Mouse (Mus musculus) hindbrain, embryonic 12.5 days (tissue): Measurements from ENCODE around the gene Cd300ld3. TPM values are rescaled to one million over a fixed set of nuclear protein-coding genes. Genes with fewer than 3 reads are reported as not detected.
A peak's percentile ranks its signal among the peaks of the same experiment; 100 is the strongest.

Source experiments
- ATAC-seq: fragments of 200-750 bp; cut with Nextera tagmentation; 2 replicates; pipeline ENCODE4 v1.8.0; 2017; ENCODE audit warnings: moderate TSS enrichment; ENCODE audit not compliant: low FRiP score
- H3K27ac ChIP-seq: fragments of 300-500 bp; sonication (generic); 2 replicates; pipeline ENCODE4 v1.5.1; 2016; ENCODE audit warnings: mild to moderate bottlenecking
- H3K27me3 ChIP-seq: fragments of 300-500 bp; sonication (generic); 2 replicates; pipeline ENCODE4 v1.6.1; 2016; ENCODE audit warnings: mild to moderate bottlenecking
- H3K36me3 ChIP-seq: fragments of 300-500 bp; sonication (generic); 2 replicates; pipeline ENCODE4 v1.6.1; 2016; ENCODE audit warnings: mild to moderate bottlenecking
- H3K4me1 ChIP-seq: fragments of 300-500 bp; sonication (generic); 2 replicates; pipeline ENCODE4 v1.6.1; 2016
- H3K4me2 ChIP-seq: fragments of 300-500 bp; sonication (generic); replicated peaks from 2 replicates; pipeline ENCODE4 v1.6.1; 2016; ENCODE audit warnings: mild to moderate bottlenecking
- H3K4me3 ChIP-seq: fragments of 300-500 bp; sonication (generic); 2 replicates; pipeline ENCODE4 v1.5.1; 2016; ENCODE audit warnings: mild to moderate bottlenecking
- H3K9ac ChIP-seq: fragments of 300-500 bp; sonication (generic); 2 replicates; pipeline ENCODE4 v1.6.1; 2016; ENCODE audit warnings: mild to moderate bottlenecking, moderate library complexity
- H3K9me3 ChIP-seq: fragments of 300-500 bp; sonication (generic); replicated peaks from 2 replicates; pipeline ENCODE4 v1.6.1; 2016; ENCODE audit warnings: mild to moderate bottlenecking
- WGBS: fragments of 180-500 bp; shearing (Covaris S2); methylation state at CpG from one replicate; pipeline ENCODE4 v1.1.7; 2016; 5-methylcytosine and 5-hydroxymethylcytosine counted together
- polyA plus RNA-seq: library from polyadenylated mRNA; unstranded; fragments of >200 nt; fragmentation: Nextera tagmentation; extraction: Ambion mirVana; gene quantifications from 2 replicates; pipeline ENCODE4 v1.2.1, GENCODE M21; 2016

Cd300ld3 gene
- not detected in 2 replicates for polyA plus RNA-seq

DNA sequence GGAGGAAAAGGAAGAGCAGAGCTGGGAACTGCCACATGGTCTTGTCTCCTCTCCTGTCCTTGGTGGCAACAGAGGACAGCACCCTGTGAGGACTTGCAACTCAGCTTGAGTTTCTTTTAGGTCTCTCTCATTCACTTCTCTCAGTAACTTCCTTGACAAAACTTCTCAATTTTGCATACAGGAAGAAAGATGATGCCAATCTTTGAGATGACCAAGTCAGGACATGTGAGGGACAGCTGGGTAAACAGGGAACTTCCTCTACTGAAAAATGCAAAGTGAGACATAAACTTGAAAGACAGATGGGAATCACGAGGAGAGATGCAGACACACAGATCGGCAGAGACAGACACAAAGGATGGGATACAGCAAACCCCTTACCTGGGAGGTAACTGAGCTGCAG is at the start of gene Cd300ld3:
Gene Cd300ld3 (minus strand): TSS at position 151 of the 400 bp plus-strand sequence.
- ATAC-seq, result no peak
- Histone ChIP-seq H3K4me3 (no peak within 1 kb of the TSS), H3K9ac (no peak within 1 kb of the TSS), H3K27me3 (peaks cover 7% of the 10 kb centered on the region; the same call in 1 of the 2 replicates), H3K9me3 (no peaks in the 10 kb centered on the region), H3K4me2 (no peak within 1 kb of the TSS), H3K4me1 (no peaks in the 10 kb centered on the region), H3K27ac (no peak within 1 kb of the TSS), H3K36me3 (no peaks in the 10 kb centered on the region)
- 80% methylated on average over 2 of the region's 2 CpGs for WGBS

DNA sequence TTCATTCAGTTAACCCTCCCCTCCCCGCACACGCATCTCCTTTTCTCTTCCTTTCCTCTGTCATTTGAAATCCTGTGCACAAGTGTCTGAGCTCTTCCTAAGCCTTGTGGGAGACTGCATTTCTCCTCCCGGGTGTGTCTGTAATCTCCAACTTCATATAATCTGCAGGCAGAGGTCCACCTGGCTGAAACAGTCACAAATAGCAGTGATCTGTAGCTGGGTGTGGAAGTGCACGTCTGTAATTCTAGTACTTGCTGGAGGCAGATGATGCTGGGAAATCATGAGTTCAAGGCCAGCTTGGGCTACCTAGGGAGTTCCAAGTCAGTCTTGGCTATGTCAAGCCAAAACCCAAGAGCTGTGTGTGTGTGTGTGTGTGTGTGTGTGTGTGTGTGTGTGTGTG is 43.9 kb upstream of the Cd300ld3 start:
- Histone ChIP-seq H3K9ac (no peak overlapping the region), H3K27ac (no peak overlapping the region), H3K36me3 (no peaks in the 10 kb centered on the region), H3K4me3 (no peak overlapping the region), H3K27me3 (peaks cover 44% of the 10 kb centered on the region), H3K4me2 (peak overlapping the region; percentile 50), H3K4me1 (peaks cover 6% of the 10 kb centered on the region), H3K9me3 (0 out of 2 replicates have a peak, but pooled peaks cover 4% of the 10 kb centered on the region)
- ATAC-seq, result no peak
- 12% methylated on average over 4 of the region's 4 CpGs for WGBS

DNA sequence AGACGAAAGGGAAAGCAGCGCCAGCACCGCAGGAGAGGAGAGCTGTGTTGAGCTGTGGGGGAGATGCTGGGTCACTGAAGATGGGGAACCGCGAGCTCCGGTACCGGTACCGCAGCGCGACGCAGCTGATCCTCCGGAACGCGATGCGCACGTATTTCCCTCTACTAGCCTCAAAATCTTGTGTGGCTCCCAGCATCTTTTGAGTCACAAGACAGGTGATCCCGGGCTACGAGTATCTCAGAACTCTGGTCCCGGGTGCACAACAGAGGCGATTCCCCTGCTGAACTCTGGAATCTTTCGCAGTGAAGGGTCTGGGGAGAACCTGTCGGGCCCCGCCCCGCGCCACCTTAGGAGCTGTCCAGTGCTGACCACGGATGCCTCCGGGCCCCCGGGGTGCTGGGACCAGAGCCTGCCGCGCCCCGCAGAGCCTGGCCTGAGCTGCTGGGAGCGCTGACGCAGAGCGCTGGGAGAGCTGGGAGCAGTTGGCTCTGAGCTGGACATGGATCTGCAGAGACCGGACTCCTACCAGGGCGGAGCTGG is 43.2 kb upstream of the Cd300ld3 start, which contains the start of gene Rab37:
Gene Rab37 (plus strand): TSS at position 70 of the 540 bp plus-strand sequence.
- ATAC-seq, result no peak
- Histone ChIP-seq H3K4me3 (peak within 1 kb of the TSS; percentile 18; the same call in 1 of the 2 replicates), H3K27me3 (peaks cover 40% of the 10 kb centered on the region), H3K4me1 (peaks cover 6% of the 10 kb centered on the region), H3K9ac (0 out of 2 replicates have a peak within 1 kb of the TSS, but pooled peaks have one; percentile 15), H3K27ac (no peak within 1 kb of the TSS), H3K9me3 (0 out of 2 replicates have a peak, but pooled peaks cover 4% of the 10 kb centered on the region), H3K36me3 (no peaks in the 10 kb centered on the region), H3K4me2 (peak within 1 kb of the TSS; percentile 50)
- WGBS, result 4% methylated on average over 36 of the region's 36 CpGs

DNA sequence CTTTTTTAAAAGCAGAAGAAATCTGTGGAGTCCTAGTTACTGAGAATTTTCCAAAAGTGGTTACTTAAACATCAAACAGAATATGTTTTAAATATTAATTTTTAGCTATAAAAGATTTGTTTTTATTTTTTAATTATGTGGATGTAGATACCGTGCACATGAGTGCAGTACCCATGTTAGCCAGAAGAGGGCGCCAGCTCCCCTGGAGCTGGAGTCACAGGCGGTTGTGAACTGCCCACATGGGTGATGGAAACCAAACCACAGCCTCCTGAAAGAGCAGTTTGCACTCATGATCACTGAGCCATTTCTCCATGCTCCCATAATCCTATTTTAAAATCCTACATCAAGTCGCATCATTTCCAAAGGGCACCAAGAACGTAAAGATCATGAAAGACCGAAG is 41.6 kb upstream of the Cd300ld3 start:
- WGBS, result 68% methylated on average over 6 of the region's 6 CpGs

DNA sequence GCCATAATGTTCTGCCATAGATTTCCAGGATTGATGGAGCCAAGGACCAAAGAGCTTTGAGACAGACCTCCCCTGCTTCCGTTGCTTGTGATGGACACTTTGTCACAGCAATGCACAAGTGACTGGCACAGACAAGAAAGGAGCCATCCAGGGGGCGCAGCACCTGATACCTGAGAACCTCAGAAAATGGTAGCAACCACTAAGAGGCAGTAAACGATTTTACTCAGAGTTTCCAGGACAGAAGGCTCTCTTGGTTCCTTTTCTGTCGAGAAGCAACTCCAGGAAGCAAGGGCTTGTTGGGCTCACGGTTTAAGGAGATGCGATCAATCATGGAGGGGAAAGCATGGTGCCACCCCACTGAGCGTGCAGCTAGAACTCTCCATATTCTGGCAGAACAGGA is 38.0 kb upstream of the Cd300ld3 start:
- ATAC-seq, result no peak
- H3K4me1 ChIP-seq, result peaks cover 17% of the 10 kb centered on the region
- no peak overlapping the region for H3K27ac ChIP-seq
- no peak overlapping the region for H3K9ac ChIP-seq
- H3K4me3 ChIP-seq, result no peak overlapping the region
- peaks cover 43% of the 10 kb centered on the region for H3K27me3 ChIP-seq
- H3K36me3 ChIP-seq, result no peaks in the 10 kb centered on the region
- 69% methylated on average over 7 of the region's 7 CpGs for WGBS
- 0 out of 2 replicates have a peak, but pooled peaks cover 4% of the 10 kb centered on the region for H3K9me3 ChIP-seq
- H3K4me2 ChIP-seq, result no peak overlapping the region

More for the DNA sequence above, 41.6 kb upstream of the Cd300ld3 start:
- H3K4me1 ChIP-seq, result peaks cover 8% of the 10 kb centered on the region
- no peak overlapping the region for H3K4me3 ChIP-seq
- no peak overlapping the region for H3K9ac ChIP-seq
- H3K27ac ChIP-seq, result no peak overlapping the region
- no peak for ATAC-seq
- H3K9me3 ChIP-seq, result 0 out of 2 replicates have a peak, but pooled peaks cover 4% of the 10 kb centered on the region
- H3K4me2 ChIP-seq, result no peak overlapping the region
- no peaks in the 10 kb centered on the region for H3K36me3 ChIP-seq
- peaks cover 46% of the 10 kb centered on the region for H3K27me3 ChIP-seq

DNA sequence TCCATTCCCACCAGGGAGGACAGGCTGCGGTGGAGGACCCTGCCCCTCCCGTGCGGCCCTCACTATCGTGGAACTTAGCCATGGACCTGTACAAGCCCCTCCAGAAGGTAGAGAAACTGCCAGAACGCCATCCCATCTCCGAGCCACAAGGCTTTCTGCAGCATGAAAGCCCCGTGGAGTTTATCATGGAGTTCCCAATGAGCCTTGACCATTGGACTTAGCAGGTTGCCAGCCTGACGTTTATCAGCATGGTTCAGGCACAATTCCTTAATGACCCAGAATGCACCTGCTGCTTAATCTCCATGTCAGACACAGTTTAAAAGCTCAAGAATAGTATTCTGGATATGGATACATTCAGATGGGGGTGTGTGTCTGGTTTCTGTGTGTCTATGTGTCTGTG is 36.9 kb upstream of the Cd300ld3 start:
- ATAC-seq, result 0 out of 2 replicates have a peak, but pooled peaks have one; percentile 6
- 47% methylated on average over 8 of the region's 8 CpGs for WGBS
- Histone ChIP-seq H3K27me3 (peaks cover 32% of the 10 kb centered on the region), H3K4me1 (peaks cover 17% of the 10 kb centered on the region), H3K27ac (no peak overlapping the region), H3K4me3 (no peak overlapping the region), H3K9ac (no peak overlapping the region), H3K9me3 (0 out of 2 replicates have a peak, but pooled peaks cover under 1% of the 10 kb centered on the region), H3K36me3 (no peaks in the 10 kb centered on the region), H3K4me2 (no peak overlapping the region; the same call in 1 of the 2 replicates)

DNA sequence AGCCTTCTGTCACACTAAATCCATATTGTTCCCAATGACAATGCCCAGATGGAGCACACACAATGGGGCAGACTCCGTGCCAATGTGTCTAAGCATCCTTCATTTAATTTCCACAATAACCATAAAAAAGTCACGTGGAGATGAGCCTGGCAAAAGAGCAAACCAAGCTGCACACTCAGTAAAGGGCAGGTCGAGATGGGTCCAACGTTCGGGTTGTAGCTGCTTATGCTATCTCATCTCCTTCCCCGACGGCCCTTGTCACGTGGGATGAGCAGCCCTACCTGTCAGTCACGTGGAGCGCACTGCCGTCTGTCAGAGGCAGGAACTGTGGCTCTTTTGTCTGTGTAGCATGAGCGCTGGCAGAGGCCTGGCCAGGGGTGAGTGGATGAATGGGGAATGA is 36.4 kb upstream of the Cd300ld3 start:
- H3K4me2 ChIP-seq, result no peak overlapping the region; the same call in 1 of the 2 replicates
- H3K27ac ChIP-seq, result no peak overlapping the region
- H3K36me3 ChIP-seq, result no peaks in the 10 kb centered on the region
- ATAC-seq, result 0 out of 2 replicates have a peak, but pooled peaks have one; percentile 26
- peaks cover 17% of the 10 kb centered on the region for H3K4me1 ChIP-seq
- 24% methylated on average over 12 of the region's 12 CpGs for WGBS
- H3K9ac ChIP-seq, result no peak overlapping the region
- peaks cover 30% of the 10 kb centered on the region for H3K27me3 ChIP-seq
- no peaks in the 10 kb centered on the region for H3K9me3 ChIP-seq
- H3K4me3 ChIP-seq, result no peak overlapping the region

DNA sequence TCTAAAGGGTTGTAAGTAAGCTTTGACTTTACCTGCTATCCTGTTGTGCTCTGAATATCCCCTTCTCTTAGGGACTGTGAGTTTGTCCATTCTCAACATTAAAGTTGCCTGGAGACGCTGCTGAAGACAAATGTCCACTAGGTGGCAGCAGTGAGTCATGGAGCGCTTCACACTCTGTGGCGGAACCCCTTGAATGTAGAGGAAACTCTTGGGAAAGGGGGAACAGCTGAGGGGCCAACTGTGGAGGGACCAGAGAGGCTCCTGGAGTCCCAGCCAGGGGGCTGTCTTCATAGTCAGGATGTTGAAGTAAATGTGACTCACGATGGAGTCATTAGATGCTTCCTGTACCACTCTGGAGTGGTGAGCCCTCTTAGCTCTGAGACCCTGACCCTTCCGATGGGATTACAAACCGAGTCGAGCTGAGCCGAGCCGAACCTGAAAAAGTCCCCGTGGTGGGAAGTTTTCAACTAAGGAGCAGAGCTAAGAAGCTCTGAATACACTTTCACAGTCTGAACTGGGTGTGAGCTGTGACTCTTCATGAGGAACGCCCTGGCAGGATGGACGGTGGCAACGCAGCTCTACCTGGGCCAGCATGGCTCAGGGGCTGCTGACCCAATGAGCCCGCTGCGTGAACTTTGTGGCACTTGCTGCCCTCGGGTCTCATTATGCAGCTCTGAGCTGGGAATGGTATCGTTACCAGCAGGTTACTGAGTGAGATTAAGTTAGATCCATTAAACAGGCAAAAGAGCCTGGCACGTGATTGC is 35.3 kb upstream of the Cd300ld3 start:
- H3K9me3 ChIP-seq, result no peaks in the 10 kb centered on the region
- H3K4me1 ChIP-seq, result peaks cover 17% of the 10 kb centered on the region
- H3K4me2 ChIP-seq, result no peak overlapping the region
- no peak overlapping the region for H3K27ac ChIP-seq
- H3K9ac ChIP-seq, result no peak overlapping the region
- ATAC-seq, result peak; percentile 52; the same call in 1 of the 2 replicates
- H3K4me3 ChIP-seq, result no peak overlapping the region
- peaks cover 27% of the 10 kb centered on the region for H3K27me3 ChIP-seq
- 44% methylated on average over 18 of the region's 18 CpGs for WGBS
- H3K36me3 ChIP-seq, result no peaks in the 10 kb centered on the region

DNA sequence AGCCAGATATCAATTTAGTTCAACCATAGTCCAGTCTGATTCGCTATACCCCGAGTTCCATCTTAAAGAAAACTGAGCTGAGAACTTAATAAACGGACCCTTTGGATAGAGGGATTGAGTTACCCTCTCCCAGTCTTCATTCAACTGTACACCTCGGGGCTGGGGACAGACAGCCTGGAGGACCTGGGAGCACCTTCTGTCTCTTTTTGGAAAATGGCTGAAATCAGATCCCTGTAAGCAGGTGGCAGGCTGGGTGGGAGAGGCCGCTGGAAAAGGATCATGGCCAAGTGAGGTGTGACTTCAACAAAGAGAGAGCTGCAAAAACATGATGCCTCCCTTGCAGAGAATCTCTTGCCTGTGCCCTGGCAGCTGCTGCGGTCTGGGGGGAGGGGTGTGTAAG is 34.0 kb upstream of the Cd300ld3 start:
- no peaks in the 10 kb centered on the region for H3K36me3 ChIP-seq
- H3K9me3 ChIP-seq, result no peaks in the 10 kb centered on the region
- H3K4me2 ChIP-seq, result no peak overlapping the region
- ATAC-seq, result no peak
- no peak overlapping the region for H3K27ac ChIP-seq
- no peak overlapping the region for H3K4me3 ChIP-seq
- H3K9ac ChIP-seq, result no peak overlapping the region
- H3K4me1 ChIP-seq, result peaks cover 17% of the 10 kb centered on the region
- WGBS, result 76% methylated on average over 6 of the region's 6 CpGs
- peaks cover 24% of the 10 kb centered on the region for H3K27me3 ChIP-seq

DNA sequence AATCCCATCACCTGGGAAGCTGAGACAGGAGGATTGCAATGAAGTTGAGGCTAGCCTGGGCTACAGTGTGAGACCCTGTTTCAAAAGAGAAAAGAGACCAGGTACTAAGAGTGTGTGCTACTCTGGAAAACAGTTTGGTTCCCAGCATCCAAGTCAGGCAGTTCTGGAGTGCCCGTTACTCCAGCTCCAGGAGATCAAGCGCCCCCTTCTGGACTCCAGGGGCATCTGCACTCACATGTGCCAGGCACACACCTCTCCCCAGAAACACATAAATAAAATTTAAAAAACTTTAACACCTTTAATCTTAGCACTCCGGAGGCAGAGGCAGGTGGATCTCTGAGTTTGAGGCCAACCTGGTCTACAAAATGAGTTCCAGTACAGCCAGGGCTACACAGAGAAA is 33.2 kb upstream of the Cd300ld3 start:
- whole genome bisulfite sequencing, result 65% methylated on average over 3 of the region's 3 CpGs
- Histone ChIP-seq H3K27ac (no peak overlapping the region), H3K4me2 (no peak overlapping the region), H3K36me3 (no peaks in the 10 kb centered on the region), H3K9ac (no peak overlapping the region), H3K27me3 (peaks cover 30% of the 10 kb centered on the region), H3K9me3 (no peaks in the 10 kb centered on the region), H3K4me1 (peaks cover 17% of the 10 kb centered on the region), H3K4me3 (no peak overlapping the region)
- ATAC-seq, result no peak

DNA sequence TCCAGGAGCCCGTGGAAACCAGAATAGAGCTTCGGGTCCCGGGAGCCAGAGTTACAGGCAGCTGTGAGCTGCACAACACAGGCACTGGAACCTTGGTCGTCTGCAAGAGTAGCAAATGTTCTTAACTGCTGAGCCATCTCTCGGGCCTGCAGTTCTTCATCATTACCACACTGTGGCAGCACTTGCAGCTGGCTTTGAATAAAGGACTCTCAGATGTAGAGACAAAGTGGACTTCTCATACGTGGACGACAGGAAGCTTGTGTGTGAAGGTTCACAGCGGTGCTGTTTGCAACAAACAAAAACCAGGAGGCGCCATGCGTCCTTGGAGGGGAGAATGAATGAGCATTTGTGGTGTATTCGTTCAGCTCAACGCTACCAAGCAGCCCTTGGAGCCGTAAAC is 32.7 kb upstream of the Cd300ld3 start:
- Histone ChIP-seq H3K27ac (no peak overlapping the region), H3K9ac (no peak overlapping the region), H3K9me3 (no peaks in the 10 kb centered on the region), H3K36me3 (no peaks in the 10 kb centered on the region), H3K27me3 (peaks cover 35% of the 10 kb centered on the region), H3K4me1 (peaks cover 17% of the 10 kb centered on the region), H3K4me3 (no peak overlapping the region), H3K4me2 (no peak overlapping the region)
- ATAC-seq, result no peak
- WGBS, result 36% methylated on average over 13 of the region's 13 CpGs

DNA sequence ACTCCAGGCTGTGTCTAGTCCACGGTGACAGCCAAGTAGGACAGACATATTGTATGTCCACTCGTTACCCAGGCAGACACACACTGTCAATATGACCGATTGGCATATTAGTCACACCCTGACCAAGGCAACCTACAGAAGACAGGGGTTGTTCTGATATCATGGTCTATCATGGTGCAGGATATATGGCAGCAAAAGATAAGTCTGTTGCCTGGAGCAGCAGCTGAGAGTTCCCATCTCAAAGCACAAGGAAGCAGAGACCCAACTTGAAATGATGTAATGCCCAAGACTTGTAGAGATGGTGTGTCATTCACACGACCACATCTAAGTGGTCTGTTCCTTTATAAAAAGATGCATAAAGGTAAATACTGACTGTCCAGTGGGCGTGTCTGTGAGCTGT is 30.5 kb upstream of the Cd300ld3 start:
- H3K27me3 ChIP-seq, result peaks cover 39% of the 10 kb centered on the region
- no peak overlapping the region for H3K27ac ChIP-seq
- H3K4me2 ChIP-seq, result no peak overlapping the region
- H3K4me3 ChIP-seq, result no peak overlapping the region
- peaks cover 3% of the 10 kb centered on the region for H3K4me1 ChIP-seq
- no peaks in the 10 kb centered on the region for H3K36me3 ChIP-seq
- no peaks in the 10 kb centered on the region for H3K9me3 ChIP-seq
- WGBS, result 92% methylated on average over 5 of the region's 5 CpGs
- no peak overlapping the region for H3K9ac ChIP-seq
- no peak for ATAC-seq
